Mouse (Mus musculus): ENCODE data around the gene Ascl4.

Gene Ascl4

DNA sequence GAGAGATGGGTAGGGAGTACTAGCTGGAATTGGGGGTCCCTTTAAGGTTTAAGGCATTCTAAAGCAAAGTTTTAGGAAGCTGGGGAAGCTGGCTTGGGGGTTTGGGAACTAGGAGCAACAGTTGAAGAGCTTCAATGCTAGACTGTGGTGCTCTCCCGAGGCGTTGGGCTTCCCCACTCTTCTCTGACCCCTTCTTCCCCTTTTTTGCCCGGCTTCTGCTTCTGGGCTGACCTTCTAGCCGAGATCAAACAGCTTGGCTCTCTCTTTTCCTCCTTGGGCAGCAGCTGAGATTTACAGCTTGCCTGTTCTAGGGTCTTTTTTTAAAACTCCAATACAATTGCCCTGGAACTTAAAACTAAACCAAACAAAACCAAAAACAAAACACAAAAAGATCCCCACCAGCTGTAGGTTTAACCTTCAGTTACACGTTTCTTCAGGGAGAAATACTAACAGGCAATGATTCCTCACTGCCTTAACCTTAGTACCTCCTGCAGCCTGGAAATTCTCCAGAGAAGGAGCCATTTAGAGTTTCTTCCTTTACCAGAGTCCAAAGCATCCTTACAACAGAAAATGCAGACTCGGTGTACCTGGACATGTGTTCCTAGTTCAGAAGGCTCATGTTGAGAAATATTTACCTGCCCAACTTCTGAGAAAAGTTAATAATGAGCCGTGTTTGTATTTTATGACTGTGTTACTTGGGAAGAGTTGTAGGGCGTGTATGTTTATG, 42.6 kb downstream of the Ascl4 start:
- DNase-seq (ENCODE audit: low spot score): no peak

DNA sequence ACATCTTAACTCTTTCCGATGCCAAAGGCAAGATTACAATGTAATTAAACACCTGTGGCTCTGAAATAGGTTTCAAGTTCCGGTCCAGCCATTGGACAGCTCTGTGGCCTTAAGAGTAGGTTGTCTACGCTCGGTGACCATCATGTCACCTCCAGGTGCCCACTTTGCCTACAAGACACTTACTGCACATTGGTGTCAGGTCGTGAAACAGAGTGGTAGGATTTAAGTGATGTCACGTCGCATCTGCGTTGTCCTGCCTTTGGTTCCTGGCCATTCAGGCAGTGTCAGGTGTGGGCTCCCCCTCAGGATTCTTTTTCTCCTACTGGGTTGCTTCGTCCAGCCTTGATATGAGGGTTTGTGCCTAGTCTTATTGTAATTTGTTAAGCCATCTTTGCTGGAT, 44.3 kb downstream of the Ascl4 start:
- DNase-seq (ENCODE audit: low spot score): no peak

DNA sequence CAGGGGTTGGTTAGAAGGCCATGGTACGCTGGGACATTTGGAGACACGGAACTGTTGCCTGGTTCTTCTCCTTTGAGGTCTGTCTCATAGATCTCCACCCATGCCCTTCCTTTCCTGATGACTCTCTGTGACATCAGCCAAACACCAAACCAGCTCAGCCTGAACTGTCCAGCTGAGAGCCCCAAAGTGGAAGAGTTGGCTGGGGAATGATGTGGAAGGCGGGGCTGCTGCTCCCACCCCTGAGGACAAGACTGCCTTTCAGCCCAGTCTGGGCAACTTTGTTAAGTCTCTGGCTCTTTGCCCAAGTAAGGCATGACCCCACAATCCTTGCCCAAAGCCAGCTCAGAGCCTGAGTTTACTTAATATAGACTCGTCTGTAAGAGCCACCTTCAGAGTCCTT, 45.4 kb downstream of the Ascl4 start:
- DNase-seq (ENCODE audit: low spot score): no peak

DNA sequence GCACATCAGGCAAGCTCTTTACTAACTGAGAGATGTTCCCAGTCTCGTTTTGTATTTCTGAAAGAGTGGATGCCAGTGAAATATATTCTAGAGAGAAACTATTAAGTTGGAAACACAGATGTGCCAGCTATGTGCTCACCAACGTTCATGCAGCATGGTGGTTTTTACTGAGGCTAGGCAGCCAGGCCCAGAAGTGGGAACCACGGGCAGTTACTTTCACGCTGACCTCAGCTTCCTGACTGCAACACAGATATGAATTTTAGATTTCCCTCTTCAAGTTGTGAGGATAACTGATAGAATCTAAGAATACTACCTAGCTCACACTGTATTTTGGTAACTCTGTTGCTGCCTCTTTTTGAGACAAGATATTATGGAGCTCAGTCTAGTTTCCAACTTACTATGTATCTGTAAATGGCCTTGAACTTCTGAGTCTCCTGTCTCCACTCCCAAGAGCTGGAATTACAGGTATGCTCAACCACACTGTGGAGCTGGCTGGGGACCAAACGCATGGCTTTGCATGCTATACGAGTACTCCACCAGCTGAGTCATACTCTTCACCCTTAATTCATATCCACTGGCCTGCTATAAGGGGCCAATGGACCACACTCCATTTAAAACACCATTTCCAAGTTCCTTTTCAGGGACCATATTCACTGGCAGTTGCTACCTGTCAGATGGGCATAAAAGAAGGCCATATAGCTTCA, 62.1 kb downstream of the Ascl4 start:
- no peak for DNase-seq (ENCODE audit: low spot score)

DNA sequence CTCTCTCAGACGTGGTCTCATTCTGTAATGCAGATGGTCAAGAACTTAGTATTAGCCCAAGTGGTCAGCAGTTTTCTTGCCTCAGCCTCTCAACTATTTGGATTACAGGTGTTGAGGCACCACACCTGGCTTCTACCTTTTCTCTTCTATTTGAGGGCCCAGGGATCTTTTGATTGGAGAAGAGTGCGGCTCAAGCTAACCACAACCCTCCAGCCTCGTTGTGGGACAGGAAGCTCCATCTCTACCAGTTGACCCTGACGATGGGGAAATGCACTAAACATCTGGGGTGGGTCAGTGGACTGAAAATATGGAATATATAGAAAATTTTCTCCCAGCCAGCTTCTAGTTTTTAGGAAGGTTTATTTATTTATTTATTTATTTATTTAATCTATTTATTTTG, 64.9 kb downstream of the Ascl4 start:
- DNase-seq (ENCODE audit: low spot score): no peak

DNA sequence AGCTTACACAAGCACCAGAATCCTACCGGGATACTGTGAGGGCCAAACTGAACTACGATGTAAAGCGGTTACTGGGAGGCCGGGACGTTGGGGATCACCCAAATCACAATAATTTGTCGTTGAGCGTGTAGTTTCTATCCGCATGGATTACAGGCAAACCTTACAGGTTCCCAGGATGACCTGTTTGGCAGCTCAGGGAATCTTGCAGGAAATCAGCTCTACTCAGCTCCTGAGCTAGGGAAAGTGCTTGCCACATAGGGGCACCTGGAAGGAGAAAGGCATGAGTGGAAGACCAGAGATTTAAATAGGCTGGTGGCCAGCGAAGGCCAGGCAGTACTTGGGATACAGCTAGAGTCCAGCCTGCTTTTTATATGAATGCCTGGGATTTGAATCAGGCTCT, 66.4 kb downstream of the Ascl4 start:
- DNase-seq (ENCODE audit: low spot score): no peak

DNA sequence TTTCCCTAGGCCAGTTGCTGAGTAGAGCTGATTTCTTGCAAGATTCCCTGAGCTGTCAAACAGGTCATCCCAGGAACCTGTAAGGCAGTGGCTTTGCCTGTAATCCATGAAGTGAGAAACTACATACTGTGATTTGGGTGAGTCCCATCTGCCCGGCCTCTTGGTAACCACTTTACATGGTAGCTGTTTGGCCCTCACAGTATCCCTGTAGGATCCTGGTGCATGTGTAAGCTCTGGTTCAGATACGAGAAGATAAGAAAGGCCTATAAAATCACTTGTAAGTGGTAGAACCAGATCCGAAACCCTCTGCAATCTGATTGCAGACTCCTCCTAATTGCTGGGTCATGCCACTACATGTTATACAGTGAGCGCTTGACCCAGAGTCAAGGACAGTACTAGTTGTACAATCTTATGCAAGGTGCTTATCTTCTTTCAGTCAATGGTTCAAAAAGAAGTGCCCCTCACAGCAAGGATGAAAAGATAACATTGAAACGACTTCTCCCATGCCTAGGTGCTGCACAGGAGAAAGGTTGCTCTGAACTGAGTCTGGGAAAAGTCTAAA, 67.1 kb downstream of the Ascl4 start:
- DNase-seq (ENCODE audit: low spot score): no peak
